Mouse (Mus musculus) layer of hippocampus, postnatal 36 days (tissue): ENCODE data around the gene Syndig1. TPM values are rescaled to one million over a fixed set of nuclear protein-coding genes. Genes with fewer than 3 reads are reported as not detected.

ENCODE experiments used
- DNase-seq, 2 experiments: peaks; one replicate each; pipeline ENCODE4 v3.0.0; 2022
- total RNA-seq, 2 experiments: library from RNA; stranded (reverse); gene quantifications; 2 replicates each; pipeline ENCODE4 v1.2.3; 2021

Gene Syndig1
- total RNA-seq, result 10 to 100 TPM; 37.5 to 39.7 TPM

DNA sequence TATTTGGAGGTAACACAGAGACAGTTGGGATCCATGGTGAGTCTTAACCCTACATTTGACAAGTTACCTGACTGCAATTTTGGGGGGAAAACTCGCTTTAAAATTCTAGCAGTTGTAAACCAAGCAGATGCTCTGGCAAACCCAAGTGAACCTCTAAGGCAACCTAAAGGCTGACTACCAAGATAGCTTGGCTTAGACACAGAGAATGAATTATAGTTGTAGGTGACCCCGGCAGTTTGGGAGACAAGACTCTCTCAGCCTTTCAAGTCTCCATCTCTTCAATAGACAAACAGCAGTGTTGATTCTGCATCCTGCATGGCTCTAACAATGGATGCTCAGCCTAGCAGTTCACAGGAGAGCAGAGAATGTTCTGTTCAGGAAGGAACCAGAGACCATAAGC, at the start of gene Syndig1:
Gene Syndig1, plus strand, starts transcription at position 301 of the 400 bp plus-strand sequence.
- DNase-seq, result no peak

DNA sequence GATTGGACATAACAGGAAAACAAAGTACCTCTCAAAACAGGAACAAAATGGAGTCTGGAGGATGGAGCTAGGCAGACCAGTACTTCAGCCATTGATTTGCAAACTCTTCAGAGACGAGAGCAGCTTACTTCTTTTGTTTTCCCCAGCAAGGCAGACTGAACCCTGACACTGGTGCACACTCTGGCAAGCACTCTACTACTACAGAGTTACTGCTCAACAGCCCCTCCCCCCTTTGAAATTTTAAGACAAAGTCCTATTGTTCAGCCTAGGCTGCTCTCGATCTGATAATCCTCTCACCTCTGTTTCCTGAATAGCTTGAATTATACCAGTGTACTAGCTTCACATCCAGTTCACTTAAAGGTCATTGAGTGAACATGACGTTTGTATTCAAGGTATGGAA, 30.4 kb upstream of the Syndig1 start:
- no peak for DNase-seq

DNA sequence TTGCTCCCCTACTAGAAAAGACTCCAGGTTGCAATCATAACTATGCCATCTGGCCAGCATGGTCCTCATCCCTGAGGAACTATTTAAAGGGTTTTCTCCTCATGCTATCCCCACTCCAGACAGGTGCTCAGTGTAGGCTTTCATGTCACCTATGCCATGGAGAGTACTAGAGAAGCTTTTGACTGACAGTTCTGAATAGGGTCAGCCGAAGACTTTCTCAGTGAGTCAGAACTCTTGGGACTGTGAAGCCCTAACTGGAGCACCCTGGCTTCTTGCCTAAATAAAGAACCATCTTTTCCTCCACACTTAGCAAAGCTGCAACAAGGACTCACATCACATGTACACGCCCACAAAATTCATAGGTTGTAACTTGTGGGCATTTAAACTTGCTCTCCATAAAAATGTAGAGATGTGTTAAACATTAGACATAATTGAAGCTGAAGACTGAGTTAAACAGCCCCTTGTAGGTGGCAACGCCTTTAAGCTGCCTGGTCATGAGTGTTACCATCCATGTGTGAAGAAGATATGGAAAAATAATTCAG, 24.3 kb upstream of the Syndig1 start:
- no peak for DNase-seq

DNA sequence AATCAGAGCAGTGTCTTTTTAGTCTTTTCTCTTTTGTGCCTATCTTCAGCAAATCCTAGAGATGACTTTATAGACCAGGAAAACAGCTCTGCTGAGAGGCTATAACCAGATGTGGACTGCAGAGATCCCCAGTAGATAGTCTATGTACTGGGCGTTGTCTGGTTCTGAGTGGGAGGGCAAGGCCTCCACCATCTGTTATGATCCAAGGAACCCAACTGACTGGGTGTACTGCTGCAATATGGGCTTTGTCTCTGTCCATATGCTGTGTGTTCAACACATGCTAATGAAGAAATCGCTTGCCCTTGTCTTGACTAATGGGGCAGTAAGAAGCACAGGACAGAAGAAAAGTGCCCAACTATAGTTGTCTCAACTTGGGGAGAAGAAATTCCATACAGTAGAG, 23.8 kb upstream of the Syndig1 start:
- DNase-seq, result peak in 1 of 2 experiments; percentile 12

DNA sequence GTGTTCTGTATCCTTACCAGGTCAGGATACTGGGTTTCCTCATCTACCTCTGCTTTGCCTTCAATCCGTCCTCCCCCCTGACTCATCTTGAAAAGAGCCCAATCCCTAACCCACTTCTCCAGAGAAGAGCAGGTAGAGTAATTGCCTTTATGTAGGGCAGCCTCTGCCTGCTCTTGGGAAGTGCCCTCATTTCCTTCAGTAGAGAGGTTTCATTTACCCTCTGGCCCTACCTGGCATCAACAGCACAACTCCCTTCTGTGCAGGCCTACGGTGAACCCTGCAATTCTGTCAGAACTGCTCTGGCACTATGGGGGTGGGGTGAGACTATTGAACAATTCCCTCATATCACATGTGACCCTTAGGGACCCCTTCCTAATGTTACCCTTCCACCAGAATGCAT, 16.1 kb upstream of the Syndig1 start:
- DNase-seq, result no peak

DNA sequence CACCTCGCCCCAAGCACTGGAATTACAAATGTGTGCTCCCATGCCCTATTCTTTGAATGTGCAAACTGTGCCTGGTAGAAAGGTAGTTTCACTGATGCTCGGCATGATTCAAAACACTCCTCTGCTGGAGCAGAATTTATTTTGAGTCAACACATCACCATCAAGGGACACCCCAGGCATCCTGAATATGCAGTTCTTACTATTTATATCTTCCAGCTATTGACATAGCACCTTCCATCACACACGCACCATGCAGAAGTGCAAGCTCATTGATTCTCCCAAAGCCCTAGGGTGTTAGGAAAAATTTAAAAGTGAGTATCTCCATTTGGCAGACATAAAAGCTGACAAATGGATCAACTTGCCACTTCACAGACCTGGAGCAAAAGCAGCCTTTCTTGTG, 10.6 kb upstream of the Syndig1 start:
- no peak for DNase-seq

DNA sequence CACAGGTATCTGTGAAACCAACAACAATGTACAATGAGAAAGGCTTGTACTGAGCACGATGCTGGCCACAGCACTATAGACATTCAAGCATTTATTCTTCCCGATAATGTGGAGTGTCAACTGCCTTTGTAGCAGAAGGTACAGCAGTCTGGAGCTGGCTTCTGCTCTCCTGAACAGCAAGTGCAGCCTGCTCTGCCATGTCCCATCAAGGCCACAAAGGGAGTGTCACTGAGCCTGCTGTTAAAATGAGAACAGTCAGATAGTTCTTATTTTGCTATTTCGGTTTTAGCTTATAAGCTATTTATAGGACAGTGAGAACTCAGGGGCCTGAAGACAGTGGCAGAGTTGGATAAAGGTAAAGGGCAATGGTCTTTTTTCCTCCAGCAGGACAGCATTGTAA, 9.3 kb upstream of the Syndig1 start:
- DNase-seq, result no peak

DNA sequence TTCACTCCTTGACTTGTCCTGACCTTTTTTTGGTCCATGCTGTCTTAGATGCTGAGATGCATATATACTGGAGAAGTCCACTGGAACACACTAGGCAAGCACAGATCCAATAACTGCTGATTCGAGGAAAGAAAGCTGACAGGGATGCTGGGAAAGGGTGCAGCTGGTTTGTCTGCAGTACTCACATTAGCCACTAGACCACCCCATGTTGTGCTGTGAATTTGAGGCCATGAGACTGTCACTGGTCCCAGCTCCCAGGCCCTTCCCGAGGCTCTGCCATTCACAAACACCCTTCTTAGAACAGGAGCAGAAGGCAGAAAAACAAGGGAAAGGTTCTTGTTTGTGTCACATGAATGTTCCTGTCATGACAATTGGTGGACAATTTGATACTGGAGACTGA, 8.8 kb upstream of the Syndig1 start:
- DNase-seq, result no peak

DNA sequence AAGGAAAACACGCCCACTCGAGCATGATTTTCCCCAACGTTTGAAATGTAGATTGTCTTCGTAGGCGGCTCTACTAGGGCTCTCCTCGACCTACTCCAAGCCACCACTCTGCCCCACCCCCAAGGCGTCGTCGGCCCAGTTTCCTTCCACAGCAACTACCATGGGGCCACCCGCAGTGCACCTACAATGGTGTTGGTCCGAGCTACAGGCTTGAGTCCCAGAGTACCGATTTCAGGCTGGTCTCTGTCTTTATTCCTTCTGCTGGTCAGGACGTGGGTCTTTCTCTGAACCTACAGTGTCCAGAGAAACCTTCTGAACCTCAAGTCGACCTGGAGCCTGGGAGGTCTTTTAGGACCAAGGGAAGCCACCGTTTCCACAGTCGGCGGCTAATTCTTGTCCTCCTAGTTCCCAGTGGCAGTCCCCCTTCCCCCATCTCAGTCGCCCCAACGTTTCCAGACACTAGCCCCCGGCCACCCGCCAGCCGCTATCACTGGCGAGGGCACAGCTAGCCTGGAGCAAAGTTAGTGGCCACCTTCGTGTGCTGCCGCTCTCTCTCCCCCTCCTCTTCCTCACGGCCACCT, 1.0 kb downstream of the Syndig1 start:
- no peak for DNase-seq

DNA sequence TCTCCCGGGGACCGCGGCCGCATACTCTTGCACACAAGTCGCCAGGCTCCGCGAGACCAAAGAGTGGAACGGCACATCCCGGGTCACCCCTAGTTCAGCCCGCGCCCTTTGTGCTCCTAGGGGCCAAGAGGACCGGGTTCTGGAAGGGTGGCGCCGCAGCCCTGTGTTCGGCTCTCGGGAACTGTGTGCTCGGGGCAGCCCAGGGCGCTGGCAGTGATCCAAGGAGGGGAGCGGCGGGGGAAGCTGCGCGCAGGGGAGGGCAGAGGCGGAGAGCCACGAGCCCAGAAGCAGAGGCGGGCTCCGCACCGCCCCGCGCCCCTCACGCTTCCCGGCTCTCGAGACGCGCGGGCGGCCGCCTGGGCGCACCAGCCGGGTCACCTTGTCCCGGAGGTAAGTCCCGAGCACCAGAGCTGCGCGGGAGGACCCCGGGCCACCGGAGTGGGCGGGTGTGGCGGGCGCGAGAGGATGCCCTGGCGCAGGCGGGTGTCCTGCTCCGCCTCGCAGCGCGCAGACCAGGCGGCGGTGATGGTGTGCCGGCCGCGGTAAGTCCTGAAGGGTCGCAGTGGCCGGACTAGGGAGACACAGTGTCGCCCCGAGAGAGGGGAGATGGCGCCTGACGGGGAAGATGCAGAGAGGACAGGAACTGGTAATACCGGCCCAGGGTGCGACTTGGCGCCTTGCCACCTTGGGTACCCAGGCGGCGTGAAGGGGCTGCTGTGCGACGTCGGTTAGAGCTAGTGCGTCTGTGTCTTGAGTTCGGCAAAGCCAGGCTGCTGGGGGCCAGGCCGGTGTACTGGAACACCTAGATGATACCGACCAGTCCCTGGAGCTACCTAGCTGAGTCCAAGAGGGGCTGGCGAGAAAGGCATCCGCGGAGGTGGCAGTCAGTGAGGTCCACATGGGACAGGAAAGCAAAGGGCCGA, 1.8 kb downstream of the Syndig1 start, which contains the start of gene C530025M09Rik:
Gene C530025M09Rik, minus strand, starts transcription at position 678 of the 923 bp plus-strand sequence.
- peak; percentile 50 to 53 for DNase-seq

DNA sequence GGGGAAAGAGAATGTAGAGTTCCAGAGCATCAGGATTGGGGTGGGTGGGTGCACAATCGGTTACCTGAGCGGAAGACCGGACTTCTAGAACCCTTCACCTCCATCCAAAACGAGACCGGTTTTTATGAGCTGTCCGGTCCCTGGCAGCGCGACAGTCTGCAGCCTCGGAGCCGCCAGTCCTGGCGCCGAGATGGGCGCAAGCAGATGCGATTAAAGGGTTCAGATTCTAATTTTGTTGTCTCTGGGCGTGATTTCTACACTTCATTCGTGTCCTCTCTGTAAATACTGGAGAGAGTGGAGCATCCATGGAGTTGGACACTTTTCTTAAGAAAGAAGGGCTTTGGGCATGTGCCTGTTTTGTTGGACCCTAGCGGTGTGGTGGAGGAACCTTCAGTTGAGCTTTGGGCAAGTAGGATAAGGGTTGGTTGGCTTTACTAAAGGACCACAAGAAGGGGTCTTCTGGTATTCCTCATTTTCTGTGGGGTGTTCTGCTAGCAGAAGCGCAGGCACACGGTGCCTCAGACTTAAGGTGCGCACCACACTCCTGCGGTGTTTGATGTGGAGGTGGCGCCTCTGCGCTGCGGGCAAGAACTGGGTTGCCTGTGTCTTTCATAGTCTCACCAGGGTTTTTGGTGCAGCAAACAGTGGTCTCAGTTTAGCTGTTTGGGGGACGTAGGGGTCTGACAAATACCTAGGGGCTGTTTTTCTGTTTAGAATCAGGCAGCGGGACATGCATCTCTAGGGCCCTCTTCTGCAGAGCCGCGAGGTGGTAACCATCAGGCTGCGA, 2.6 kb downstream of the Syndig1 start:
- peak; percentile 40 to 41 for DNase-seq

DNA sequence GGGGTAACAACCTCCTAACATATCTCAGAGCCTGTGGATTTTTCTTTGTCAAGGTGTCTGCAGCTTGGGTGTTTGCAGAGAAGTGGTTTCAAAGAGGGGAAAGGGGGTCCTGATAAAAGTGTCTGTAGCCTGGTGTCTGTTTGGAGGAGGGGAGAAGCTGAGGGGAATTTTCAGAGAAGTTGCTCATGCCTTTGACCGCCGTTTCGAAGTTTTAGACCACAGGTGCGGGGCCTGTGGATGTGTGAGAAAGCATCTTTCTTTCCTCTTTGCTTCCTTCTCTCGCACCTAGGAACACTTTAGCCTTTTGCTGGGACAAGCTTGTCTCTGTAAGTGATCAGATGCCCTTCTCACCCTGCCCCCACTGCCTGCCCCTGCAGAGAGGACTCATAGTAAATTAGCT, 3.3 kb downstream of the Syndig1 start:
- no peak for DNase-seq

DNA sequence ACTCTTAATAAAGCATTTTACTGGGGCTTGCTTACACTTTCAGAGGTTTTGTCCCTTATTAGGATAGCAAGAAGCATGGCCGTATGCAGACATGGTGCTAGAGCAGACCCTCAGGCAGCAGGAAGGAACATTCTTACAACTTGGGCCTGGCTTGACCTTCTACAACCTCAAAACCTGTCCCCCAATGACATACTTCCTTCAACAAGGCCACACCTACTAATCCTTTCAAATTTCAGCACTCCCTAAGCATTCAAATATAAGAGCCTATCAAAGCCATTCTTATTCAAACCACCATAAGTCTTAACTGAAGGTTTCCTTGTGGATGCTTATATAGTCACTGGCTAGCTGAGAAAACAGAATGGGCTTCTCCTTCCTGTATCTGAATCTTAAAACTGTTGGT, 6.1 kb downstream of the Syndig1 start:
- DNase-seq, result no peak

DNA sequence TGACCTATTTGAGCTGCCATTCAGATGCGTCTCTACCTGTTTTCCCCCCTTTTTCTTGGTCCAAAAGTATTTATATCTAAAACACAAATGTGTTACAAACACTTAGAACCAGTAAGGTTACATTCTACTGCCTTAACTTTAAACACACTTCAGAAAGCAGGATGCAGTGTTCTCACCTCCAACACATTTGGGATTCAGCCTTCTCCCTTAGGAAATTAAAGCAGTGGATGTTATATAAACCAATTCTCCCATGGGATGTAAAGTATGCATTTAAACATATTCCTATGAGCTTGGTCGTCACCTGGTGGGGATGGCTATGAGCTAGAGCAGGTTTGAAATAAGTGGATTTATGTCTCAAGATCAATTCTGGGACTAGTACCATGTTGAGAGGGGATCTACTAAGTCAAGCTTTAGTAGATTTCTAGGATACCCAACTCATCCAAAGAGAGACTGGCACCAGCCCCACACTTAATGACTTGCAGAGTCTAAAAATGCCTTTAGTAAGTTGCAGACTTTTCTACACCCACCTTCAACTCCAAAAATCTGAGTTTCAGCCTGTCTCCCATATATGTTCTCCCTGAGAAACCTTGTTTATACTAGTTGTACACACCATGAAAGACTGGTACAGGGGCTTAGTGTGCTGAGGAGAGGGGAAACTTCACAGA, 7.6 kb downstream of the Syndig1 start:
- DNase-seq, result no peak

DNA sequence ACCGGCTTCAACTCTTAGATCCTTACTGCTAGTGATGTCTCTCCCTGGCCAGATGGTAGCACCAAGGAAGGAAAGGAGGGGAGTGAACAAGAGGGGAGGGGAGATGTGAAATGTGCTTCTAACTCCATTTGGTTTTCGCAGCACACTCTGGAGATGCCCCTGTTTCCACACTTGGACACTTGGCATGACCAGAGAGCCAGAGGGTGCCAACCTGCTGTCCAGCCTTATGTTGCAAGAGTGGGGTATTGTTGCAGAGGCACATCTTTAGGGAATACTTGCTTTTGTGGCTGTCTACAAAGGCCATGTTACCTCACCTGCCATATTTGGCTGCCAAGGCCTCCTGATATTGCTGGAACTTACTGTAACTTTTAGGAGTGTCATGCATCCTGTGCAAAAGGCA, 10.7 kb downstream of the Syndig1 start:
- no peak for DNase-seq

DNA sequence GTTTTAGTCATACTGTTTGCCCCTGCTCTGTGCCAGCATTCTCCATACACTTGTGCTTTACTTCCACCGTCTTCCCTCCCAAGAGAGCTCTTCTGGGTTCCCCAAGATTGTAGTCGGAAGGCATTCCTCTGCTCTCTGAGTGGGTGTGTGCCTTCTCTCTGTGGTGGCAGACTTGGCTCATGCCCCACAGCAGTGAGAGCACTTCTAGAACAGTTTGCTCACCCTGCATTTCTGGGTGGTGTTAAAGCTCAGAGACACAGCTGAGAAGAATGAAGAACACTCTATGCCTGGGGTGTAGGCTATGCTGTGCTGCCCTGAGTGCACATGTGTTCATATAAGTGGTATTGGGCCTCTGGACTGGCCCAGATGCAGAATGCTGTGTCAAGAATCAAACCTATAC, 15.6 kb downstream of the Syndig1 start:
- DNase-seq, result peak; percentile 18 to 27

DNA sequence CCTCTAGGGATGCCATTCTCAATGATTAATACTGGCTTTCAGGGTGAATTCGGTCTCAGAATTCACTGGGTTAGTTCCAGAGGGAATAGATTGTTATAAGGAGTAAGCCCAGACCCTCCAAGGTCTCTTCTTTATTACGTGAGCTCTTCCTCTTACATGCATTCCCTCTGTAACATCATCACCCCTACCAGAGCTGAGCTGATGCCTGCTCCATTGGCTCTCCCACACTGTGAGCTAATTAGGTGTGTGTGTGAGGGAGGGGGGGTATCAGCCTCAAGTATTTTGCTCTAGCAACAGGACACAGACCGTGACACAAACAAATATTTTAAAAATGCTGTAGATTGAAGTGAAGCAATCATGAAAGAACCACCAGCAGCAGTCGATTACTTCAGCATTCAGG, 19.8 kb downstream of the Syndig1 start:
- no peak for DNase-seq

DNA sequence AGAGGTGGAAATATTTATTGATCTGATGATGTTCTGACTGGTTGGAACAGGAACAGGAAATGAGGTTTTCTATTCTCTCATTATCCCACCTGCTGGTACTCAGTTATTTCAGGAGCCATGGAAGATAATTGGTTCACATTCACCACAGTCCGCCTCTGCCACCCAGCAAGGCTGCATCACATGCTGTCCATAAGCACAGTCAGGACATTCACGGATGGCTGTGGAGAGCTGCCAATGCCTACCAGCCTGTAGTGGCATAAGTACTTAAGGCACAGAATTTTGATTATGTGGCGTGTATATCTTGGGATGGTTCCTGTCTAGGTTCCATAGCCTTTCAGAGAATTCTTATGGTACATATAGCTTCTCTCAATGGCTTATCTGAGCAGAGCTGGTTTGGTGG, 32.0 kb downstream of the Syndig1 start:
- no peak for DNase-seq

DNA sequence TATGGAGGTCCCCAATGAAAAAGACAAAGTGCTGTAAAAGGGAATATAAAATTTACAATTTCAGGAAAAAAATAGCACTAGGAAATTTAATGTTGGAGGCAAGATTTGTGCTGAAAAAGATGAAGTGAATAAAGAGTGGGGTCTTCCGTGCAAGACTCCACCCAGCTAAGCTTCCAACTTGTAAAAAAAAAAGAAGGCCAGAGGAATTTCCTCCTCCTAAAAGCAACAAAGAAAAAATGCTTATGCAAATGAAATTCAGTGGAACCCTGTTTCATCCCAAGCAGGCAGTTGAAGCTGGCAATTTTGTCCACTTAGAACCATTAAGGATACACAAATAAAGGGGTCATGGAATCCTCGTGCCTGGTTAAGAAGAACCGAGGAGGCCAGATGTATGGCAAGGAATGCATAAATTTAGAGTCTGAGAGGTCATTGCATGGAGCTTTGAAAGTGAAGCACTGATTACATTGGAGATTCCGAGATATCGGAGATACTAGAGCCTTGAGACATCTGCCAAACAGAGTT, 37.0 kb downstream of the Syndig1 start:
- DNase-seq, result no peak

DNA sequence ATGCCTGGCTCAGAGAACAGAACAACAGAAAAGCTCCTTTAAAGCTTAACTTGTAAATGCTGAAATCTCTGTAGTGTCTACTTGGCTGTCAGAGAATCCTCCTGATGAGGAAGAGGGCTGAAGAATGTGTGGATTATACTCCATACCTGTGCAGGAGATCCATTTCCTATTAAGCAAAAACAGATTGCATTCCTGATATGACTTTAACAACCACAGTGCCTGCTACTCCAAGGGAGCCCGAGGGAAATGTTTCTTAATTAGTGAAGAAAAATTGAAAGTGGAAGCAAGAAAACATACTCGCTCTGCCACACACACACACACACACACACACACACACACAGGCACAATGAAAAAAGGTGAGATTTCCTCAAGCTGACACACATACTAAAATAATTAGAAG, 41.5 kb downstream of the Syndig1 start:
- DNase-seq, result no peak

DNA sequence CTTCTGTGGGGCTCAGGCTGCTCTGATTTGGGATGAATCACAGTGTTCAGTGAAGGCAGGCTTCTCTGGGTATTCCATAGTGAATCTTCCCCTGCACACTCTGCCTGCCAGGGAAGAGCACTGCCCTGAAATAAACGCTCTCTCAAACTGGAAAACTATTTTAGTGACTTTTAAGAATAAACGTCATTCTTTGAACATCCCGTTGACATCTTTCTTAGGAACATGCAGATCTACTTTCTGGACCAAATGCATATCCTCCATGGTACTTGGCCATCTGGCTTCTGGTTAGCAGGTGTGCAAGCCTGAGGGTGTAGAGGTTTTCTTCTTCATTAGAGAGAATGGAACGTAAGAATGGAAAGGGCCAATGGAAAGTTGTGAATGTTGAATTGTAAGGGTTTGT, 43.5 kb downstream of the Syndig1 start:
- DNase-seq, result no peak

DNA sequence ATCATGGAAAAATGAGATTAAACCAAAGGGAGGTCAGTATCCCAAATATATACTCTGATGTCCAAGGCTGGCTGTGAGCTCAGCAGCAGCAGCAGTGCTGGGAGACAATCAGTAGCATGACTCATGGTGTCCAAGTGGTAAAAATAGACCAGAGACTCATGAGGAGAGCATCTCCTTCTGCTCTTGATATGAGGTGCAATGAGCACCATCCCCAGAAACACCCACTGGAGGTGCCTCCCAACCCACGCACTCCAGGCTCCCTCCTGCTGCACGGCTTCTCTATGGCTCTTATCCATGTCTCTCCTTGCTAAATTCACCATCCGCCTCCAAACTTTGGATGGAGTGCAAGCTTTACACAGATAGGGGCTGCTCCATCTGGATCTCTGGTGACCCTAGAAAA, 44.3 kb downstream of the Syndig1 start:
- peak; percentile 59 to 64 for DNase-seq
